Mouse (Mus musculus): Measurements from ENCODE around the gene Irak3. TPM values are rescaled to one million over a fixed set of nuclear protein-coding genes. Genes with fewer than 3 reads are reported as not detected.

Irak3 gene
- total RNA-seq, 2 experiments from 2014 or later, result 3.3 to 3.4 TPM

GRCm38 (mm10) chr10:120095716-120096115 lies 106.2 kb downstream of the Irak3 start:
- no peak for DNase-seq

- DNase-seq, result no peak
Measured at GRCm38 (mm10) chr10:120095136-120095535, 106.8 kb downstream of the Irak3 start.

GRCm38 (mm10) chr10:120092548-120092947 lies 109.4 kb downstream of the Irak3 start:
- DNase-seq, result no peak

Other genes with a start within 250 kb of the Irak3 start
- gene Helb, start 89.1 kb downstream of the Irak3 start, total RNA-seq (2021), result 10 to 100 TPM; 10.2 to 13.5 TPM
- 100 to 1,000 TPM; 116 to 117 TPM for gene Tmbim4, start 540 bp downstream of the Irak3 start, total RNA-seq (2021)
- 10 to 100 TPM; 20.3 to 24.7 TPM for gene Llph, start 24.9 kb upstream of the Irak3 start, total RNA-seq (2021)

Data from adrenal gland, postnatal 10 days (tissue).